Mouse (Mus musculus) kidney, embryonic 14.5 days (tissue): Measurements from ENCODE around the gene Heatr5a. TPM values are rescaled to one million over a fixed set of nuclear protein-coding genes. Genes with fewer than 3 reads are reported as not detected.

ENCODE experiments used
- ATAC-seq: fragments of 200-750 bp; cut with Nextera tagmentation; 2 replicates; pipeline ENCODE4 v1.8.0; 2017; ENCODE audit warnings: moderate number of reproducible peaks, mild to moderate bottlenecking, moderate TSS enrichment, moderate library complexity; ENCODE audit not compliant: low FRiP score, low TSS enrichment
- H3K27ac ChIP-seq: fragments of 300-500 bp; sonication (generic); 2 replicates; pipeline ENCODE4 v1.5.1; 2014; ENCODE audit warnings: low read depth, mild to moderate bottlenecking, low read length, moderate library complexity, mixed read lengths
- H3K27me3 ChIP-seq: fragments of 300-500 bp; sonication (generic); 2 replicates; pipeline ENCODE4 v1.6.1; 2014; ENCODE audit warnings: mild to moderate bottlenecking, low read length; ENCODE audit not compliant: control insufficient read depth, insufficient read depth
- H3K36me3 ChIP-seq: fragments of 300-500 bp; sonication (generic); 2 replicates; pipeline ENCODE4 v1.6.1; 2014; ENCODE audit warnings: low read length, mixed read lengths; ENCODE audit not compliant: control insufficient read depth, insufficient read depth
- H3K4me1 ChIP-seq: fragments of 300-500 bp; sonication (generic); 2 replicates; pipeline ENCODE4 v1.6.1; 2014; ENCODE audit warnings: low read length, mixed read lengths; ENCODE audit not compliant: control insufficient read depth, insufficient read depth
- H3K4me2 ChIP-seq: fragments of 300-500 bp; sonication (generic); replicated peaks from 2 replicates; pipeline ENCODE4 v1.6.1; 2014; ENCODE audit warnings: low read depth, mild to moderate bottlenecking, low read length
- H3K4me3 ChIP-seq: fragments of 300-500 bp; sonication (generic); 2 replicates; pipeline ENCODE4 v1.5.1; 2014; ENCODE audit warnings: mild to moderate bottlenecking, low read length
- H3K9ac ChIP-seq: fragments of 300-500 bp; sonication (generic); 2 replicates; pipeline ENCODE4 v1.6.1; 2014; ENCODE audit warnings: low read depth, mild to moderate bottlenecking, low read length, moderate library complexity
- H3K9me3 ChIP-seq: fragments of 300-500 bp; sonication (generic); 2 replicates; pipeline ENCODE4 v1.6.1; 2016; ENCODE audit warnings: low read length; ENCODE audit not compliant: control insufficient read depth
- WGBS: fragments of 180-500 bp; shearing (Covaris S2); extraction: QIAGEN DNeasy Blood & Tissue Kit; methylation state at CpG from one replicate; pipeline ENCODE4 v1.1.7; 2014; 5-methylcytosine and 5-hydroxymethylcytosine counted together
- polyA plus RNA-seq: library from polyadenylated mRNA; unstranded; fragments of >200 nt; fragmentation: Nextera tagmentation; extraction: Ambion mirVana; gene quantifications from 2 replicates; pipeline ENCODE4 v1.2.1, GENCODE M21; 2014

Heatr5a gene
- polyA plus RNA-seq, 1 experiment from 2014 or later, result 14.7 TPM

- Histone ChIP-seq H3K27ac (no peak overlapping the region), H3K9ac (no peak overlapping the region), H3K9me3 (no peaks in the 10 kb centered on the region), H3K36me3 (no peaks in the 10 kb centered on the region), H3K27me3 (no peaks in the 10 kb centered on the region), H3K4me2 (no peak overlapping the region), H3K4me3 (no peak overlapping the region), H3K4me1 (no peaks in the 10 kb centered on the region)
- ATAC-seq, result no peak
- 90% methylated on average over 3 of the region's 3 CpGs for WGBS
These were observed 14.1 kb upstream of the Heatr5a start for GRCm38 (mm10) chr12:51985163-51985748.

- Histone ChIP-seq H3K9me3 (no peaks in the 10 kb centered on the region), H3K27ac (no peak overlapping the region), H3K36me3 (no peaks in the 10 kb centered on the region), H3K4me2 (no peak overlapping the region), H3K4me1 (no peaks in the 10 kb centered on the region), H3K4me3 (no peak overlapping the region), H3K27me3 (no peaks in the 10 kb centered on the region), H3K9ac (no peak overlapping the region)
- ATAC-seq, result no peak
- 88% methylated on average over 1 of the region's 1 CpGs for WGBS
These were observed 12.5 kb upstream of the Heatr5a start for GRCm38 (mm10) chr12:51983625-51984024.

GRCm38 (mm10) chr12:51976531-51976930 lies 5.4 kb upstream of the Heatr5a start:
- H3K4me3 ChIP-seq, result no peak overlapping the region
- no peaks in the 10 kb centered on the region for H3K27me3 ChIP-seq
- 85% methylated on average over 9 of the region's 9 CpGs for WGBS
- H3K27ac ChIP-seq, result no peak overlapping the region
- no peak overlapping the region for H3K9ac ChIP-seq
- no peaks in the 10 kb centered on the region for H3K36me3 ChIP-seq
- peaks cover 3% of the 10 kb centered on the region; the same call in 1 of the 2 replicates for H3K9me3 ChIP-seq
- ATAC-seq, result no peak
- no peak overlapping the region for H3K4me2 ChIP-seq
- H3K4me1 ChIP-seq, result no peaks in the 10 kb centered on the region

GRCm38 (mm10) chr12:51974381-51974780 lies 3.3 kb upstream of the Heatr5a start:
- H3K4me2 ChIP-seq, result no peak overlapping the region
- peaks cover 4% of the 10 kb centered on the region; the same call in 1 of the 2 replicates for H3K4me1 ChIP-seq
- no peak overlapping the region for H3K4me3 ChIP-seq
- H3K9ac ChIP-seq, result no peak overlapping the region
- no peaks in the 10 kb centered on the region for H3K27me3 ChIP-seq
- H3K36me3 ChIP-seq, result no peaks in the 10 kb centered on the region
- H3K27ac ChIP-seq, result no peak overlapping the region
- ATAC-seq, result no peak
- 100% methylated on average over 1 of the region's 1 CpGs for WGBS
- H3K9me3 ChIP-seq, result peaks cover 3% of the 10 kb centered on the region; the same call in 1 of the 2 replicates

GRCm38 (mm10) chr12:51972269-51973065 lies 1.3 kb upstream of the Heatr5a start:
- 95% methylated on average over 5 of the region's 5 CpGs for WGBS
- no peak overlapping the region for H3K9ac ChIP-seq
- H3K4me2 ChIP-seq, result no peak overlapping the region
- H3K4me1 ChIP-seq, result peaks cover 4% of the 10 kb centered on the region; the same call in 1 of the 2 replicates
- H3K27me3 ChIP-seq, result no peaks in the 10 kb centered on the region
- no peak overlapping the region for H3K27ac ChIP-seq
- no peaks in the 10 kb centered on the region for H3K36me3 ChIP-seq
- H3K9me3 ChIP-seq, result peaks cover 3% of the 10 kb centered on the region; the same call in 1 of the 2 replicates
- H3K4me3 ChIP-seq, result no peak overlapping the region
- no peak for ATAC-seq

GRCm38 (mm10) chr12:51970352-51971069 lies 610 bp downstream of the Heatr5a start:
- Histone ChIP-seq H3K27me3 (no peaks in the 10 kb centered on the region), H3K27ac (peak overlapping the region; percentile 88), H3K36me3 (no peaks in the 10 kb centered on the region), H3K4me1 (peaks cover 4% of the 10 kb centered on the region; the same call in 1 of the 2 replicates), H3K9ac (peak overlapping the region; percentile 85), H3K4me3 (peak overlapping the region; percentile 99), H3K9me3 (peaks cover 3% of the 10 kb centered on the region; the same call in 1 of the 2 replicates), H3K4me2 (peak overlapping the region; percentile 37)
- WGBS, result 2% methylated on average over 34 of the region's 35 CpGs
- ATAC-seq, result no peak; the same call in 1 of the 2 replicates

- Histone ChIP-seq H3K4me2 (peak overlapping the region; percentile 37), H3K9ac (no peak overlapping the region; the same call in 1 of the 2 replicates), H3K27ac (no peak overlapping the region), H3K4me1 (peaks cover 4% of the 10 kb centered on the region; the same call in 1 of the 2 replicates), H3K27me3 (no peaks in the 10 kb centered on the region), H3K36me3 (no peaks in the 10 kb centered on the region), H3K4me3 (peak overlapping the region; percentile 99), H3K9me3 (peaks cover 3% of the 10 kb centered on the region; the same call in 1 of the 2 replicates)
- 23% methylated on average over 7 of the region's 7 CpGs for WGBS
- no peak for ATAC-seq
These were observed 1.2 kb downstream of the Heatr5a start for GRCm38 (mm10) chr12:51969876-51970275.

GRCm38 (mm10) chr12:51969092-51969491 lies 2.0 kb downstream of the Heatr5a start:
- WGBS, result 76% methylated on average over 2 of the region's 2 CpGs
- Histone ChIP-seq H3K9me3 (peaks cover 3% of the 10 kb centered on the region; the same call in 1 of the 2 replicates), H3K4me2 (no peak overlapping the region), H3K9ac (no peak overlapping the region), H3K4me3 (no peak overlapping the region), H3K4me1 (peaks cover 4% of the 10 kb centered on the region; the same call in 1 of the 2 replicates), H3K27ac (no peak overlapping the region), H3K36me3 (no peaks in the 10 kb centered on the region), H3K27me3 (no peaks in the 10 kb centered on the region)
- no peak for ATAC-seq
